Mouse (Mus musculus): ENCODE data around the gene Car7. TPM values are rescaled to one million over a fixed set of nuclear protein-coding genes. Genes with fewer than 3 reads are reported as not detected.

The Car7 gene
- polyA plus RNA-seq, 1 experiment from 2014 or later, result 2.3 TPM

Other genes starting within 250 kb of the Car7 start
- not detected in 2 replicates for gene Cmtm2a, start 241.5 kb upstream of the Car7 start, polyA plus RNA-seq (2016; fragmentation: Nextera tagmentation; extraction: Ambion mirVana)
- gene Gm45711, start 224.6 kb upstream of the Car7 start, polyA plus RNA-seq (2016; fragmentation: Nextera tagmentation; extraction: Ambion mirVana), result not detected in 2 replicates
- not detected in 2 replicates for gene Cmtm1, start 224.5 kb upstream of the Car7 start, polyA plus RNA-seq (2016; fragmentation: Nextera tagmentation; extraction: Ambion mirVana)
- gene Gm11020, start 213.1 kb upstream of the Car7 start, polyA plus RNA-seq (2016; fragmentation: Nextera tagmentation; extraction: Ambion mirVana), result not detected in 2 replicates
- gene Cmtm2b, start 212.5 kb upstream of the Car7 start, polyA plus RNA-seq (2016; fragmentation: Nextera tagmentation; extraction: Ambion mirVana), result not detected in 2 replicates
- gene Cmtm3, start 195.3 kb upstream of the Car7 start, polyA plus RNA-seq (2016; fragmentation: Nextera tagmentation; extraction: Ambion mirVana), result 86.9 and 103 TPM in 2 replicates
- gene Cmtm4, start 138.9 kb upstream of the Car7 start, polyA plus RNA-seq (2016; fragmentation: Nextera tagmentation; extraction: Ambion mirVana), result 1.1 and 1.7 TPM in 2 replicates
- 50.8 and 58.6 TPM in 2 replicates for gene Dync1li2, start 91.6 kb upstream of the Car7 start, polyA plus RNA-seq (2016; fragmentation: Nextera tagmentation; extraction: Ambion mirVana)
- 0.16 and 0.21 TPM in 2 replicates for gene Terb1, start 24.8 kb upstream of the Car7 start, polyA plus RNA-seq (2016; fragmentation: Nextera tagmentation; extraction: Ambion mirVana)
- gene Nae1, start 52 bp upstream of the Car7 start, polyA plus RNA-seq (2016; fragmentation: Nextera tagmentation; extraction: Ambion mirVana), result 91.2 and 95.6 TPM in 2 replicates
- gene Pdp2, start 56.8 kb downstream of the Car7 start, polyA plus RNA-seq (2016; fragmentation: Nextera tagmentation; extraction: Ambion mirVana), result 10.9 and 11.0 TPM in 2 replicates
- 8.0 and 21.0 TPM in 2 replicates for gene Cdh16, start 89.7 kb downstream of the Car7 start, polyA plus RNA-seq (2016; fragmentation: Nextera tagmentation; extraction: Ambion mirVana)
- 200 and 322 TPM in 2 replicates for gene Rrad, start 96.6 kb downstream of the Car7 start, polyA plus RNA-seq (2016; fragmentation: Nextera tagmentation; extraction: Ambion mirVana)
- 198 and 244 TPM in 2 replicates for gene Ciao2b, start 107.3 kb downstream of the Car7 start, polyA plus RNA-seq (2016; fragmentation: Nextera tagmentation; extraction: Ambion mirVana)
- not detected in 2 replicates for gene Ces2a, start 199.3 kb downstream of the Car7 start, polyA plus RNA-seq (2016; fragmentation: Nextera tagmentation; extraction: Ambion mirVana)

All from heart, embryonic 10.5 days (tissue).